In the genomic region with DNA sequence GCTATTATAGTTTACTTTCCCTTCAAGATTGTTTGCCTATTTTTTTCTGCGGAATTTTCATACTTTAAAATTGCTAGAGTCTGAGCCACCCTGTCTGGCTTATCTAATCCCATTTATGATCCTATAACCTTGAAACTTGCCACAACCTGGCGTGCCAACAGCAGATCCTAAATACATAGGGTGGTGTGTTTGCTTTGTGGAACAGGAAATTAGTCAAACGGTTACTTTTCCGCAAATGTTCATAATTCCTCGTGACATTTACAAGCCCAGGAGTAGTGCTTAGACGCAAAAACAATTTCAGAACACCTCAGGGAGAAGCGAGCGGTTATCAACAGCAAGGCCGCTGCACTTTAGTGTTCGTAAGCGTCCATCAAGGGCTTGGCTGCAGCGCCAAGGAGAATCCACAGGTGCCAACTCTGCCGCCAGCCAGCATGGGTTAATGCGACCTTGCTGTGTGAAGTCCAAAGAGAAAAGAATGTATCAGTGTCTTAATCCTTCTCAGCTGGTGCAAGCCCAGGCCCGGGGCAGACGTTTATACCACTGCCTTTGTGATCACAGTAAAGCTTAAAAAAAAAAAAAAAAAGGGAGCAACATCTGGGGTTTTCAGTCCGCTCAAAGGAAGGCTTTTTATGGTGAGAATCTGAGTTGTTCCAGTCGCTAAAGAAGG, we compare ENCODE assay signal across 8 mouse cellular contexts. TPM values are rescaled to one million over a fixed set of nuclear protein-coding genes. Genes with fewer than 3 reads are reported as not detected.
DNase-seq lines count a peak whose midpoint lies in the region; ATAC-seq lines count a peak whose summit lies in the region.

No protein-coding gene starts in this region.

- H3K27me3 ChIP-seq in kidney, embryonic 14.5 days (ENCODE audit: control insufficient read depth, insufficient read depth, low read length), result no peaks in the 10 kb centered on the region; the same call in 1 of the 2 replicates
- no peaks in the 10 kb centered on the region for H3K27me3 ChIP-seq in embryonic facial prominence, embryonic 12.5 days
- H3K27me3 ChIP-seq in hindbrain, embryonic 12.5 days, result no peaks in the 10 kb centered on the region
- H3K27me3 ChIP-seq in neural tube, embryonic 11.5 days (ENCODE audit: control insufficient read depth, insufficient read depth, low read length), result no peaks in the 10 kb centered on the region

- DNase-seq in kidney, adult 11 months, result no peak
- peak; percentile 46 for DNase-seq in neural tube, embryonic 11.5 days (ENCODE audit: low spot score)
- no peak for DNase-seq in urinary bladder, postnatal 14 days (ENCODE audit: low spot score)
- no peak for DNase-seq in cerebellum, adult 8-10 months
- DNase-seq in frontal cortex, postnatal 25 days (ENCODE audit: low spot score in 2 of 2), result no peak

- peak overlapping the region; percentile 13; the same call in 1 of the 2 replicates for H3K4me2 ChIP-seq in kidney, embryonic 14.5 days (replicated peaks; ENCODE audit: low read depth, low read length)
- H3K4me2 ChIP-seq in embryonic facial prominence, embryonic 12.5 days (replicated peaks), result peak overlapping the region; percentile 36
- peak overlapping the region; percentile 39 for H3K4me2 ChIP-seq in hindbrain, embryonic 12.5 days (replicated peaks)
- H3K4me2 ChIP-seq in neural tube, embryonic 11.5 days (ENCODE audit: low read depth), result peak overlapping the region; percentile 31

- H3K4me3 ChIP-seq in kidney, embryonic 14.5 days (ENCODE audit: low read length), result no peak overlapping the region
- no peak overlapping the region for H3K4me3 ChIP-seq in embryonic facial prominence, embryonic 12.5 days
- H3K4me3 ChIP-seq in hindbrain, embryonic 12.5 days, result no peak overlapping the region
- no peak overlapping the region for H3K4me3 ChIP-seq in neural tube, embryonic 11.5 days (ENCODE audit: low read depth, low read length)

- no peaks in the 10 kb centered on the region for H3K36me3 ChIP-seq in kidney, embryonic 14.5 days (ENCODE audit: control insufficient read depth, insufficient read depth, low read length)
- H3K36me3 ChIP-seq in embryonic facial prominence, embryonic 12.5 days, result no peaks in the 10 kb centered on the region
- no peaks in the 10 kb centered on the region for H3K36me3 ChIP-seq in hindbrain, embryonic 12.5 days
- no peaks in the 10 kb centered on the region for H3K36me3 ChIP-seq in neural tube, embryonic 11.5 days (ENCODE audit: control insufficient read depth, insufficient read depth, low read length)

- peaks cover 11% of the 10 kb centered on the region for H3K4me1 ChIP-seq in kidney, embryonic 14.5 days (ENCODE audit: control insufficient read depth, insufficient read depth, low read length)
- peaks cover 16% of the 10 kb centered on the region for H3K4me1 ChIP-seq in embryonic facial prominence, embryonic 12.5 days
- peaks cover 20% of the 10 kb centered on the region for H3K4me1 ChIP-seq in hindbrain, embryonic 12.5 days
- H3K4me1 ChIP-seq in neural tube, embryonic 11.5 days (ENCODE audit: control insufficient read depth, insufficient read depth, low read length), result peaks cover 17% of the 10 kb centered on the region; the same call in 1 of the 2 replicates

- H3K9me3 ChIP-seq in kidney, embryonic 14.5 days (ENCODE audit: control insufficient read depth, low read length), result no peaks in the 10 kb centered on the region
- no peaks in the 10 kb centered on the region for H3K9me3 ChIP-seq in embryonic facial prominence, embryonic 12.5 days
- no peaks in the 10 kb centered on the region for H3K9me3 ChIP-seq in hindbrain, embryonic 12.5 days (replicated peaks)
- H3K9me3 ChIP-seq in neural tube, embryonic 11.5 days (ENCODE audit: control insufficient read depth, low read length), result no peaks in the 10 kb centered on the region

- no peak overlapping the region for H3K9ac ChIP-seq in kidney, embryonic 14.5 days (ENCODE audit: low read depth, low read length)
- H3K9ac ChIP-seq in embryonic facial prominence, embryonic 12.5 days, result no peak overlapping the region
- H3K9ac ChIP-seq in hindbrain, embryonic 12.5 days, result no peak overlapping the region
- no peak overlapping the region for H3K9ac ChIP-seq in neural tube, embryonic 11.5 days (ENCODE audit: low read length)

- WGBS in kidney, embryonic 14.5 days, result 33% methylated on average over 18 of the region's 18 CpGs
- 22% methylated on average over 18 of the region's 18 CpGs for WGBS in embryonic facial prominence, embryonic 12.5 days
- 36% methylated on average over 18 of the region's 18 CpGs for WGBS in hindbrain, embryonic 12.5 days
- 34% methylated on average over 18 of the region's 18 CpGs for WGBS in neural tube, embryonic 11.5 days

- H3K27ac ChIP-seq in kidney, embryonic 14.5 days (ENCODE audit: low read depth, low read length), result no peak overlapping the region
- H3K27ac ChIP-seq in embryonic facial prominence, embryonic 12.5 days, result peak overlapping the region; percentile 74
- H3K27ac ChIP-seq in hindbrain, embryonic 12.5 days, result peak overlapping the region; percentile 69
- 0 out of 2 replicates have a peak overlapping the region, but pooled peaks have one; percentile 31 for H3K27ac ChIP-seq in neural tube, embryonic 11.5 days (ENCODE audit: low read depth, low read length)

- ATAC-seq in kidney, embryonic 14.5 days (ENCODE audit: low FRiP score, low TSS enrichment), result no peak
- peak; percentile 49; the same call in 1 of the 2 replicates for ATAC-seq in embryonic facial prominence, embryonic 12.5 days (ENCODE audit: insufficient number of reproducible peaks, insufficient read depth, low FRiP score, low TSS enrichment)
- no peak for ATAC-seq in hindbrain, embryonic 12.5 days (ENCODE audit: low FRiP score)
- ATAC-seq in neural tube, embryonic 11.5 days (ENCODE audit: insufficient read depth, low FRiP score, low TSS enrichment), result no peak

RNA-seq across cellular contexts. Expression of a gene that starts 18.7 kb away (rescaled TPM):
- polyA plus RNA-seq in kidney, embryonic 14.5 days (2014; fragmentation: Nextera tagmentation; extraction: Ambion mirVana), result 0.46 and 0.76 TPM in 2 replicates
- polyA plus RNA-seq in embryonic facial prominence, embryonic 12.5 days (2016; fragmentation: Nextera tagmentation; extraction: Ambion mirVana), result 0.40 and 0.52 TPM in 2 replicates
- 0.76 and 1.2 TPM in 2 replicates for polyA plus RNA-seq in hindbrain, embryonic 12.5 days (2016; fragmentation: Nextera tagmentation; extraction: Ambion mirVana)
- 1.0 and 1.4 TPM in 2 replicates for polyA plus RNA-seq in neural tube, embryonic 11.5 days (2014; fragmentation: Nextera tagmentation; extraction: Ambion mirVana)

RNA-seq across cellular contexts. Expression of a gene that starts 20.9 kb away (rescaled TPM):
- 8.3 and 10.8 TPM in 2 replicates for polyA plus RNA-seq in kidney, embryonic 14.5 days (2014; fragmentation: Nextera tagmentation; extraction: Ambion mirVana)
- 7.5 and 9.7 TPM in 2 replicates for polyA plus RNA-seq in embryonic facial prominence, embryonic 12.5 days (2016; fragmentation: Nextera tagmentation; extraction: Ambion mirVana)
- 14.4 and 15.3 TPM in 2 replicates for polyA plus RNA-seq in hindbrain, embryonic 12.5 days (2016; fragmentation: Nextera tagmentation; extraction: Ambion mirVana)
- polyA plus RNA-seq in neural tube, embryonic 11.5 days (2014; fragmentation: Nextera tagmentation; extraction: Ambion mirVana), result 7.4 and 8.4 TPM in 2 replicates

RNA-seq across cellular contexts. Expression of a gene that starts 22.5 kb away (rescaled TPM):
- polyA plus RNA-seq in kidney, embryonic 14.5 days (2014; fragmentation: Nextera tagmentation; extraction: Ambion mirVana), result 7.3 and 8.5 TPM in 2 replicates
- 8.8 and 10.6 TPM in 2 replicates for polyA plus RNA-seq in embryonic facial prominence, embryonic 12.5 days (2016; fragmentation: Nextera tagmentation; extraction: Ambion mirVana)
- polyA plus RNA-seq in hindbrain, embryonic 12.5 days (2016; fragmentation: Nextera tagmentation; extraction: Ambion mirVana), result 8.3 and 9.2 TPM in 2 replicates
- 11.3 and 12.1 TPM in 2 replicates for polyA plus RNA-seq in neural tube, embryonic 11.5 days (2014; fragmentation: Nextera tagmentation; extraction: Ambion mirVana)
